In the genomic region with DNA sequence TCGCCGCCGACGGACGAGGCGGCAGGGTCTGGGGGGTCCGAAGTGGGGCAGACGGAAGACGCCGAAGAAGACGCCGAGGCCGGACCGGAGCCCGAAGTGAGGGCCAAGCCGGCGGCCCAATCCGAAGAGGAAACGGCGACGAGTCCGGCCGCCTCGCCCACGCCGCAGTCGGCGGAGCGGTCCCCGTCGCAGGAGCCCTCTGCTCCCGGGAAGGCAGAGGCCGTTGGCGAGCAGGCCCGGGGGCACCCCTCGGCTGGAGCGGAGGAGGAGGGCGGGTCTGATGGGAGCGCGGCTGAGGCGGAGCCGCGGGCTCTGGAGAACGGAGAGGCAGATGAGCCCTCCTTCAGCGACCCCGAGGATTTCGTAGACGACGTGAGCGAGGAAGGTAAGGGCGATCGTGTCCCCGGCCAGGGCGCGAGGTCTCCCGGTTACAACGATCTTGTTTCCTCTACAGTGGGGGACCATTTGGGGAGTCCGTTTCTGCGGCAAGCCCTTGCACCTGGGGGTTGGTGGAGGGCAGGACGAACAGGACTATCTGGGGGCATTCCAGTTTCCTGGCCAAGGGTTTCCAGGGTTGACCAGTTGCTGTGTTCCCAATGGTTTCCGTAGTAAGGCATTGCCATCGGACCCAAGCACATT, we compare ENCODE assay signal across 8 mouse cellular contexts. TPM values are rescaled to one million over a fixed set of nuclear protein-coding genes. Genes with fewer than 3 reads are reported as not detected.
DNase-seq lines count a peak whose midpoint lies in the region; ATAC-seq and TF ChIP-seq lines count a peak whose summit lies in the region.

No protein-coding gene starts in this region.

- no peaks in the 10 kb centered on the region for H3K9me3 ChIP-seq in heart, embryonic 12.5 days (replicated peaks)
- H3K9me3 ChIP-seq in forebrain, postnatal 0 days (ENCODE audit: low read length) = no peaks in the 10 kb centered on the region
- H3K9me3 ChIP-seq in liver, embryonic 16.5 days (replicated peaks; ENCODE audit: control insufficient read depth, low read length) = no peaks in the 10 kb centered on the region
- H3K9me3 ChIP-seq in stomach, embryonic 14.5 days (ENCODE audit: control insufficient read depth, low read depth, low read length) = no peaks in the 10 kb centered on the region

- H3K27me3 ChIP-seq in heart, embryonic 12.5 days (replicated peaks) = no peaks in the 10 kb centered on the region
- H3K27me3 ChIP-seq in forebrain, postnatal 0 days (ENCODE audit: insufficient read depth, low read length) = no peaks in the 10 kb centered on the region
- no peaks in the 10 kb centered on the region for H3K27me3 ChIP-seq in liver, embryonic 16.5 days (ENCODE audit: control insufficient read depth, insufficient read depth, low read depth, low read length)
- no peaks in the 10 kb centered on the region for H3K27me3 ChIP-seq in stomach, embryonic 14.5 days (ENCODE audit: control insufficient read depth, insufficient read depth, low read length)

- peaks cover 8% of the 10 kb centered on the region for H3K36me3 ChIP-seq in heart, embryonic 12.5 days
- H3K36me3 ChIP-seq in forebrain, postnatal 0 days (ENCODE audit: insufficient read depth) = no peaks in the 10 kb centered on the region
- peaks cover 2% of the 10 kb centered on the region; the same call in 1 of the 2 replicates for H3K36me3 ChIP-seq in liver, embryonic 16.5 days (ENCODE audit: control insufficient read depth, insufficient read depth)
- H3K36me3 ChIP-seq in stomach, embryonic 14.5 days (ENCODE audit: control insufficient read depth, insufficient read depth, low read length) = peaks cover 9% of the 10 kb centered on the region; the same call in 1 of the 2 replicates

- peak overlapping the region; percentile 85 for H3K9ac ChIP-seq in heart, embryonic 12.5 days
- peak overlapping the region; percentile 93 for H3K9ac ChIP-seq in forebrain, postnatal 0 days
- H3K9ac ChIP-seq in liver, embryonic 16.5 days (ENCODE audit: low read depth, low read length) = peak overlapping the region; percentile 89
- peak overlapping the region; percentile 96 for H3K9ac ChIP-seq in stomach, embryonic 14.5 days (replicated peaks; ENCODE audit: low read depth, low read length)

- peak; percentile 65 for ATAC-seq in heart, embryonic 12.5 days (ENCODE audit: insufficient number of reproducible peaks, low FRiP score)
- peak; percentile 40 for ATAC-seq in forebrain, postnatal 0 days
- peak; percentile 69 for ATAC-seq in liver, embryonic 16.5 days (ENCODE audit: low read depth)
- ATAC-seq in stomach, embryonic 14.5 days (ENCODE audit: insufficient number of reproducible peaks, insufficient read depth, low FRiP score, low read depth) = peak; percentile 39; the same call in 1 of the 2 replicates
- no peak for ATAC-seq in inflammation-experienced regulatory T-cells, adult 6 months

- H3K4me3 ChIP-seq in heart, embryonic 12.5 days = peak overlapping the region; percentile 79
- H3K4me3 ChIP-seq in forebrain, postnatal 0 days (ENCODE audit: low read depth, low read length) = peak overlapping the region; percentile 85
- H3K4me3 ChIP-seq in liver, embryonic 16.5 days (ENCODE audit: low read depth, low read length) = peak overlapping the region; percentile 91
- peak overlapping the region; percentile 95 for H3K4me3 ChIP-seq in stomach, embryonic 14.5 days (ENCODE audit: low read depth, low read length)

- DNase-seq in heart, adult 11 months = no peak
- peak; percentile 36 for DNase-seq in urinary bladder, postnatal 14 days (ENCODE audit: low spot score)
- no peak for DNase-seq in urinary bladder, postnatal 36 days (ENCODE audit: low spot score in 2 of 2)
- no peak for DNase-seq in forebrain, postnatal 0 days

- WGBS in heart, embryonic 12.5 days = under 1% methylated on average over 62 of the region's 62 CpGs
- WGBS in forebrain, postnatal 0 days = under 1% methylated on average over 61 of the region's 62 CpGs
- WGBS in liver, embryonic 16.5 days (ENCODE audit: insufficient replicate concordance) = 0% methylated on average over 62 of the region's 62 CpGs
- WGBS in stomach, embryonic 14.5 days = 0% methylated on average over 62 of the region's 62 CpGs

- TF ChIP-seq CTCF in forebrain, postnatal 0 days (IDR thresholded peaks at IDR 0.05; ENCODE audit: low read depth) = no peak

- H3K27ac ChIP-seq in heart, embryonic 12.5 days (ENCODE audit: poor library complexity, severe bottlenecking) = peak overlapping the region; percentile 53; the same call in 1 of the 2 replicates
- peak overlapping the region; percentile 89 for H3K27ac ChIP-seq in forebrain, postnatal 0 days (ENCODE audit: low read depth, low read length)
- peak overlapping the region; percentile 76 for H3K27ac ChIP-seq in liver, embryonic 16.5 days (ENCODE audit: low read length)
- peak overlapping the region; percentile 72; the same call in 1 of the 2 replicates for H3K27ac ChIP-seq in stomach, embryonic 14.5 days (ENCODE audit: low read length)

- H3K4me2 ChIP-seq in heart, embryonic 12.5 days = peak overlapping the region; percentile 85
- H3K4me2 ChIP-seq in forebrain, postnatal 0 days (ENCODE audit: low read depth) = peak overlapping the region; percentile 81
- peak overlapping the region; percentile 83 for H3K4me2 ChIP-seq in liver, embryonic 16.5 days (ENCODE audit: low read depth, low read length)
- H3K4me2 ChIP-seq in stomach, embryonic 14.5 days (replicated peaks; ENCODE audit: low read depth, low read length) = peak overlapping the region; percentile 83

- peaks cover 18% of the 10 kb centered on the region for H3K4me1 ChIP-seq in heart, embryonic 12.5 days (replicated peaks)
- H3K4me1 ChIP-seq in forebrain, postnatal 0 days (ENCODE audit: insufficient read depth) = peaks cover 14% of the 10 kb centered on the region
- peaks cover 24% of the 10 kb centered on the region for H3K4me1 ChIP-seq in liver, embryonic 16.5 days (ENCODE audit: control insufficient read depth, low read depth, low read length)
- peaks cover 14% of the 10 kb centered on the region for H3K4me1 ChIP-seq in stomach, embryonic 14.5 days (ENCODE audit: control insufficient read depth, insufficient read depth, low read length)

RNA-seq across cellular contexts. Expression of gene Eif3b, which starts 0.4 kb away (rescaled TPM):
- polyA plus RNA-seq in heart, embryonic 12.5 days (2016; fragmentation: Nextera tagmentation; extraction: Ambion mirVana) = 128 and 138 TPM in 2 replicates
- total RNA-seq in forebrain, postnatal 0 days (2014; rRNA removed) = 32.3 and 41.4 TPM in 2 replicates
- 64.0 and 73.0 TPM in 2 replicates for polyA plus RNA-seq in forebrain, postnatal 0 days (2015; fragmentation: Nextera tagmentation; extraction: Ambion mirVana)
- polyA plus RNA-seq in liver, embryonic 16.5 days (2015; fragmentation: Nextera tagmentation; extraction: Ambion mirVana) = 53.0 and 60.0 TPM in 2 replicates
- polyA plus RNA-seq in stomach, embryonic 14.5 days (2014; fragmentation: Nextera tagmentation; extraction: Ambion mirVana) = 125 and 132 TPM in 2 replicates
- 10 to 100 TPM; 25.8 to 31.8 (median 29.5) TPM for polyA plus RNA-seq in inflammation-experienced regulatory T-cells, adult 6 months (2017; shearing (Covaris generic))

RNA-seq across cellular contexts. Expression of gene Gm4869, which starts 25.9 kb away (rescaled TPM):
- polyA plus RNA-seq in heart, embryonic 12.5 days (2016; fragmentation: Nextera tagmentation; extraction: Ambion mirVana) = 0.06 TPM in 1 of 2 replicates, not detected in the other
- total RNA-seq in forebrain, postnatal 0 days (2014; rRNA removed) = 0.10 TPM in 1 of 2 replicates, not detected in the other
- polyA plus RNA-seq in forebrain, postnatal 0 days (2015; fragmentation: Nextera tagmentation; extraction: Ambion mirVana) = not detected in 2 replicates
- not detected in 2 replicates for polyA plus RNA-seq in liver, embryonic 16.5 days (2015; fragmentation: Nextera tagmentation; extraction: Ambion mirVana)
- polyA plus RNA-seq in stomach, embryonic 14.5 days (2014; fragmentation: Nextera tagmentation; extraction: Ambion mirVana) = not detected in 2 replicates
- not detected for polyA plus RNA-seq in inflammation-experienced regulatory T-cells, adult 6 months (2017; shearing (Covaris generic))

RNA-seq across cellular contexts. Expression of gene Snx8, which starts 30.5 kb away (rescaled TPM):
- polyA plus RNA-seq in heart, embryonic 12.5 days (2016; fragmentation: Nextera tagmentation; extraction: Ambion mirVana) = 15.2 and 16.5 TPM in 2 replicates
- 42.8 and 54.6 TPM in 2 replicates for total RNA-seq in forebrain, postnatal 0 days (2014; rRNA removed)
- polyA plus RNA-seq in forebrain, postnatal 0 days (2015; fragmentation: Nextera tagmentation; extraction: Ambion mirVana) = 21.1 and 31.1 TPM in 2 replicates
- polyA plus RNA-seq in liver, embryonic 16.5 days (2015; fragmentation: Nextera tagmentation; extraction: Ambion mirVana) = 10.9 and 11.1 TPM in 2 replicates
- 8.3 and 9.1 TPM in 2 replicates for polyA plus RNA-seq in stomach, embryonic 14.5 days (2014; fragmentation: Nextera tagmentation; extraction: Ambion mirVana)
- polyA plus RNA-seq in inflammation-experienced regulatory T-cells, adult 6 months (2017; shearing (Covaris generic)) = 1 to 10 TPM in 2 of 3 experiments, under 1 TPM in 1; 0.50 to 2.1 (median 1.6) TPM
